Mouse (Mus musculus) heart, adult 18-20 months (tissue): ENCODE measurements at regions not wholly inside any gene's neighbourhood (a gene's known extent, or its start where the extent isn't known, plus 50 kb on each side); places are given as distances from the start of the nearest gene placed in this dataset.
A peak's percentile ranks its signal among the peaks of the same experiment; 100 is the strongest.

Source experiments
- DNase-seq, 2 experiments: peaks; one replicate each; pipeline ENCODE4 v3.0.0; 2021 to 2022; ENCODE audit warnings: mixed read lengths in 1 of 2
- microRNA-seq, 2 experiments: library from miRNA; unstranded; fragments of <30 nt; microRNA quantifications; one replicate each; pipeline ENCODE4 v1.2.0; 2022

- DNase-seq: peak; percentile 33 to 49
Observed at GRCm38 (mm10) chrX:166971721-166972120, 237.4 kb downstream of the Tmsb4x start.

GRCm38 (mm10) chrX:166964656-166965582 lies 244.2 kb downstream of the Tmsb4x start:
- no peak for DNase-seq

- no peak for DNase-seq
Observed at GRCm38 (mm10) chrX:166952528-166953189, 256.5 kb downstream of the Tmsb4x start.

- no peak for DNase-seq
Observed at GRCm38 (mm10) chrX:166951011-166951410, 258.1 kb downstream of the Tmsb4x start.

- DNase-seq: no peak
Observed at GRCm38 (mm10) chrX:166945915-166946314, 263.2 kb downstream of the Tmsb4x start.

GRCm38 (mm10) chrX:166945476-166945875 lies 263.6 kb downstream of the Tmsb4x start:
- DNase-seq: no peak

- no peak for DNase-seq
Observed at GRCm38 (mm10) chrX:166933766-166934165, 275.3 kb downstream of the Tmsb4x start.

GRCm38 (mm10) chrX:166932472-166932871 lies 276.6 kb downstream of the Tmsb4x start:
- no peak for DNase-seq

- DNase-seq: peak; percentile 36 to 70
Observed at GRCm38 (mm10) chrX:166931048-166931447, 278.1 kb downstream of the Tmsb4x start.

- no peak for DNase-seq
Observed at GRCm38 (mm10) chrX:166929716-166930420, 279.2 kb downstream of the Tmsb4x start.

- no peak for DNase-seq
Observed at GRCm38 (mm10) chrX:166915356-166915953, 293.7 kb downstream of the Tmsb4x start.

- no peak for DNase-seq
Observed at GRCm38 (mm10) chrX:166906602-166907001, 302.5 kb downstream of the Tmsb4x start.

GRCm38 (mm10) chrX:166900761-166901160 lies 308.4 kb downstream of the Tmsb4x start:
- peak in 1 of 2 experiments; percentile 2 for DNase-seq

- peak; percentile 3 to 10 for DNase-seq
Observed at GRCm38 (mm10) chrX:166895199-166895598, 309.7 kb upstream of the Egfl6 start.

- no peak for DNase-seq
Observed at GRCm38 (mm10) chrX:166886417-166886816, 300.9 kb upstream of the Egfl6 start.

GRCm38 (mm10) chrX:166869515-166869914 lies 284.0 kb upstream of the Egfl6 start:
- no peak for DNase-seq

- DNase-seq: no peak
Observed at GRCm38 (mm10) chrX:166867692-166868091, 282.2 kb upstream of the Egfl6 start.

Small RNAs in the stretch of these regions (microRNA-seq; reads per million reads assigned to microRNA genes)
- gene Gm22368 (0 reads per million in 2 experiments), gene Gm44376 (0 reads per million in 2 experiments)
